Mouse (Mus musculus) brain, adult 2 months (tissue): ENCODE data around the gene Plekhb1.
A peak's percentile ranks its signal among the peaks of the same experiment; 100 is the strongest.

ENCODE experiments used
- DNase-seq: peaks from one replicate; pipeline ENCODE4 v3.0.0; 2011; ENCODE audit warnings: low read depth, low spot score

Plekhb1 gene

GRCm38 (mm10) chr7:100658093-100658578, 4.1 kb downstream of the Plekhb1 start:
- peak; percentile 76 for DNase-seq

- DNase-seq, result peak; percentile 88
These were observed 5.5 kb downstream of the Plekhb1 start for GRCm38 (mm10) chr7:100656739-100657138.

DNA sequence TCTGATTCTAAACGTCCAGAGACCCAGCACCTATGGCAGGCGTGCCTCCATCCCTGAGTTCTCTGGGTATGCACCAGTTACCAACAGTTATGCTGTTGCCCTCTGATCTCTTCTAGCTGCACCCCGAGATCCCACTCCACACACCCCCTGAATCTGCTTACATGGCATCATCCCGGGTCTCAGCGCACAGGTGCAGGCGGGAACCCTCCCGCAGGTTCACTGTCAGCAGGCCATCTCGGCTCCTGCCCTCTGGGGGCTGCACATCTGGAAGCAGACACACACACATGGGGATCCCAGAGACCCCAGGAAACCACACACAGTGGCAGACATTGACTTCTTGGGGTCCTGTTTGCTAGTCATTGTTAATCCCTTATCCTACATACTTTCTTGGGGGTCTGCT, 7.8 kb downstream of the Plekhb1 start:
- DNase-seq, result no peak

DNA sequence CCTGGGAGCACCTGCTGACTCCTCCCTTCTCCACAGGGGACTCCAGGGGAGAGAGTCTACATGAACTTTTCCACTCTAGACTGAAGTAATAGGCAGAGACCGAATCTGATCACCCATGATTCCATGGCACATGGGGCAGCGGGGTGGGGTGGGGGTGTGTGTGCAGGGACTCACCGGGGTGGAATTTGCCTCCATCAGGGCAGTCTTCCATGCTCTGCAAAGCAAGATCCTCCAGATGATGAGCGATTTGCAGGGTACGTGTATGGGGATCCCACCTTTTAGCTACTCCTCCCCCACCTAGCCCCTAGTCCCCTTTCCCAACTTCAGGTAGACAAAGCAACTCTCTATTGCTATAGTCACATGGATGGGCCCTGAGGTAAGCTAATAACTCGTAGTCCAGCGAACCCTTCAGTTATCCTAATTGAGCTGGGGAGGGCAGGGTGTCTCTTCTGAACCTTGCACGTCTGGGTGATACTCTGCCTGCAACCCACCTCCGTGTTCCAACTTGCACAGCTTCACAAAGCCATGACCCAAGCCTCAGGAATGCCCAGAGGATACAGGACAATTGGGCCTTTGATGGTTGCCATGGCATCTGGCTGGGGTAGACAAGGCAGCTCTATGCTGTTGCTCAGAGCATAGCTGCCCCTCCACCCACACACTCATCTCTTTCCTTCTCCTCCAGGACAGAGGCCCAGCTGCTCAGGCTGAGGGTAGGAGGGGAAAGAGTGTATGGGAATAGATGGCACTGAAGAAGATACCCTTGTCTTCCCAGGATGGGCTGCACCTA, 8.5 kb downstream of the Plekhb1 start:
- DNase-seq, result peak; percentile 93

DNA sequence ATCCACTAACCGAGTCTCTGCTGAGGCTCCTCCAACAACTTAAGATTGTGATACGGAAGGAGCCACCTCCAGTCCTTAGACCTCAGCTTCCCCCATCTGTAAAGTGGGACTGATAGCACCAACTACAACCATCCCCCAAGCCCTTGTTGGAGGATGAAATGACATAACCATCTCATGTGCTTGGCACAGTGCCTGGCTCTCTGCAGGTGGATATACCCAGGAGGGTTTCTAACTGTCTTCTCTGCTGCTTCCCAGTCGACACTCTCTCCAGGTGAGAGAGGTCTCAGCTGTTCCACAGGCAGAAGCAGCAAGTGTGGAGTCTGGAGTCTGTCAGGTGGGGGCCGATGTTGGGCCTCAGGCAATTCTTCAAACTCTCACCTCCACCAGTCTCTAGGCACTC, 11.2 kb downstream of the Plekhb1 start:
- peak; percentile 41 for DNase-seq

DNA sequence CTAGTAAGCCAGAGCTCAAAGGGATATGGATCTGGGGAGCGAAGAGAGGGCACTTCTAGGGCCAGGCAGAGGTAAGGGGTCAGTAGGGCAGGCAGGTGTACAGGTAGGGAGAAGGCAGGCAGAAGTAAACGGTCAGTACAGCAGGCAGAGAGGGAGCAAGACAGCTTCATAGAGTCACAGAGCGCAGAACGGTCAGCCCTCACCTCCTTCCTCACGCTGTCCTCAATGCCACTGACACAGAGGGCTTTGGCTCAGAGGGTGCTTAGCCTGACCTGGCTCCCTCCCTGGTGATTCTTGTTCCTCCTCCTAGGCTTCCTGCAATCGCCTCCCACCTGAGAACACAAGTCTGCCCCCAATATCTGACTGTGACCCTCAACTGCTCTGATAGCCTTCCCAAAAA, 11.8 kb downstream of the Plekhb1 start:
- DNase-seq, result no peak

DNA sequence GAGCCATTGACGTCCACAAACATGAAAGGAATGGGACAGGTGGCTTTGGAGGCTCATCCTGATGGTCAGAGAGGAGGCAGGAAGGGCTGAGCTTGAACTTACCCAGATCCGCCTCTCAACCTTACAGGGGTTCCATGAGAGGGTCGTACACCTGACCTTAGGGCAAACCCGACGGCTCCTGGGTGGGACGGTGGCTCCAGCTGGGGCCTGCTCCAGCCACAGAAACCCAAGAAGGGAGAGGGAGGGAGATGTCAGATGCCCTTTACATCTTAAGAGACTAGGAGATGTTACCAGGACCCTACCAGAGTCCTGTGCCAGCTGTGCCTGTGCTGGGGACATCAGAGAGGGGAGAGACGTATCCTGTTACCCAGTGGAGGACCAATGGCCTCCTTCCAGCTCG, 12.4 kb downstream of the Plekhb1 start:
- no peak for DNase-seq

DNA sequence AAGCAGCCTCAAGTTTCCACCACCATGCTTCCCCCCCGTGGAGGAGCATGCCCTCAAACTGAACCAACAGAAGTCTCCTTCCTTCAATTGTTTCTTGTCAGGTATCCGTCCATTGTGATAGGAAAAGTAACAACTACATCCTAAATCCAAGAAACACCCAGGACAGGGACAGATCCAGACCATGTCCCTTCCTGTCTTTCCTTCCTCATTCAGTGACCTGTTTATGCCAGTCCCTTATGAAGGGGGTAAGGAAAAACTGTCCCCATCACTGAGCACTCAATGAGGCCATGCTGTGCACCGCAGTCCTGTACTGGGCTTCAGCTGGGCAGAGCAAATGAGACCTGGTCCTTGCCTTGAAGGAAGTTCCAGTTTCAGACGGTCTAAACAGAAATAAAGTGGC, 13.1 kb downstream of the Plekhb1 start:
- no peak for DNase-seq

GRCm38 (mm10) chr7:100645147-100645546, 17.1 kb downstream of the Plekhb1 start:
- DNase-seq, result peak; percentile 82

DNA sequence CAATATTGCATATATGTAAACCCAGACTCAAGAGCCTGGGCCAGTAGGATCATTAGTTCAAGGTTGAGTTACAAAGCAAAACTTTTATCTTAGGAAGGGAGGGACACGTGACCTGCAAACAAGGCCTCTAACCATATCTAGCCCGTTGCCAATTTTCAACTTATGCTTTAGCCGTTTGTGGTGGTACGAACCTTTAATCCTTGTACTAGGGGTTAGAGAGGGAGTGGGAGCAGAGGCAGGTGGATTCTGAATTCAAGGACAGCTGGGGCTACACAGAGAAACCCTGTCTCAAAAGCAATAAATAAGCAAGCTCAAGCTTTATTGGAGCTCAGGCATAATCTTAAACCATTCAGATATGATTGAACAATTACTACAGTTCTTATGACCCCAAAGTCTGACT, 19.8 kb downstream of the Plekhb1 start:
- no peak for DNase-seq

- DNase-seq, result peak; percentile 77
These were observed 24.6 kb downstream of the Plekhb1 start for GRCm38 (mm10) chr7:100637657-100638056.

- DNase-seq, result no peak
These were observed 37.7 kb downstream of the Plekhb1 start for GRCm38 (mm10) chr7:100624538-100624937.

GRCm38 (mm10) chr7:100622277-100622676, 39.9 kb downstream of the Plekhb1 start:
- no peak for DNase-seq

DNA sequence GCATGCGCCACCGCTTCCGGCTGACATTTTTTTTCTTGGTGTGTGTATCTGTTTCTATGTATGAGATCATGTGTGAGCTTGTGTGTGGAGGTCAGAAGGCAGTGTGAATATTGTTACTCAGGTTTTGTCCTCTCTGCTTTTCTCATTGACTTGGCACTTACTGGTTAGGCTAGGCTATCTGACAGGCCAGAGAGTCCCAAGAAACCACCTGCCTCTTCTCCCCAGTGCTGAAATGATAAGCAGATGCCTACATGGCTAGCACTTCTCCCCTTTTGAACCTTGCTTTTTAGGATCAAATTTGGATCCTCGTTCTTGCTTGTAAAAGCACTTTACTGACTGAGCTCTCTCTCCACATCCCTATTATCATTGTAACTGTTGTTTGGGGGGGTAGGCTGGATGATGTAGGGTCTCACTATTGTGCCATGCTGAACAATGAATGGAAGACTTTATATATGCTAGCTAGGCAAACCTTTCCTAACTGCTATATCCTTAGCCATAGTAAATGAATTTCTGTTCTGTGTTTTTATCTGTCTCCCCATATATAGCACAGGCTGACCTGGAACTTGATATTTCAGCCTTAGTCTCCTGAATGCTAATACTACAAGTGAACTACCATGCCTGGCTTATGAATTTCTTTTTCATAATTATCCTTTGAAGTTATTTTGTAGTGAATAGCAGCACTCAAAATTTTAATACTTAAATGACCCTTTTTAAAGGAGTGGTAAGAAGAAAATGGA, 45.9 kb downstream of the Plekhb1 start:
- no peak for DNase-seq

- DNase-seq, result no peak
These were observed 53.3 kb downstream of the Plekhb1 start for GRCm38 (mm10) chr7:100608910-100609309.

DNA sequence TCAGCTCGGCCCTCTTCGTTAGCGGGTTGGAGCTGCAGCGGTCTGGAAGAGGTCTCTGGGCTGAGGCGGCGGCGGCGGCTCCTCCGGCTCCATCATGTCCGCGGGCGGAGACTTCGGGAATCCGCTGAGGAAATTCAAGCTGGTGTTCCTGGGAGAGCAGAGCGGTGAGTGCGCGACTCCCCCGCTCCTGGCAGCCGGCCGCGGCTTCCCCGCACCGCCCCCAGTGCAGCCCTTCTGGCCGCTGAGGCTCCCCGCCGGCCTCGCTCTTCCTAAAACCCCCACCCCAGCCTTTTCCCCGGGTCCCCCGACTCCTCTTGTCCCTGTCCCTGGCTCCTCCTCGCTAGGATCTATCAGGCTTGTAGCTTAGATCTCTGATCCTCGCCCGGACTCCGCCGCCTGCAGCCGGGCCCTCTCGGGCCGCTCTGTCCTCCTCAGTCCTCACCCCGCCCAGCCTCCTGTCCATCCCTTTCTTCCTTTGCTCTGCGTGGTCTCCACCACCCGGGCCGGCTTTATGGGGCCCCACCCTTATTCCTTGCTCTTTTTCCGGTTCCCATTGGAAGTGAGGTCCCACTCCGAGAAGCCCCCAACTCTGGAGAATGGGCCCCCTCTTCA, 54.0 kb downstream of the Plekhb1 start, which contains the start of gene Mrpl48:
Gene Mrpl48, minus strand, starts transcription at position 172 of the 612 bp plus-strand sequence.
- DNase-seq, result peak; percentile 77

DNA sequence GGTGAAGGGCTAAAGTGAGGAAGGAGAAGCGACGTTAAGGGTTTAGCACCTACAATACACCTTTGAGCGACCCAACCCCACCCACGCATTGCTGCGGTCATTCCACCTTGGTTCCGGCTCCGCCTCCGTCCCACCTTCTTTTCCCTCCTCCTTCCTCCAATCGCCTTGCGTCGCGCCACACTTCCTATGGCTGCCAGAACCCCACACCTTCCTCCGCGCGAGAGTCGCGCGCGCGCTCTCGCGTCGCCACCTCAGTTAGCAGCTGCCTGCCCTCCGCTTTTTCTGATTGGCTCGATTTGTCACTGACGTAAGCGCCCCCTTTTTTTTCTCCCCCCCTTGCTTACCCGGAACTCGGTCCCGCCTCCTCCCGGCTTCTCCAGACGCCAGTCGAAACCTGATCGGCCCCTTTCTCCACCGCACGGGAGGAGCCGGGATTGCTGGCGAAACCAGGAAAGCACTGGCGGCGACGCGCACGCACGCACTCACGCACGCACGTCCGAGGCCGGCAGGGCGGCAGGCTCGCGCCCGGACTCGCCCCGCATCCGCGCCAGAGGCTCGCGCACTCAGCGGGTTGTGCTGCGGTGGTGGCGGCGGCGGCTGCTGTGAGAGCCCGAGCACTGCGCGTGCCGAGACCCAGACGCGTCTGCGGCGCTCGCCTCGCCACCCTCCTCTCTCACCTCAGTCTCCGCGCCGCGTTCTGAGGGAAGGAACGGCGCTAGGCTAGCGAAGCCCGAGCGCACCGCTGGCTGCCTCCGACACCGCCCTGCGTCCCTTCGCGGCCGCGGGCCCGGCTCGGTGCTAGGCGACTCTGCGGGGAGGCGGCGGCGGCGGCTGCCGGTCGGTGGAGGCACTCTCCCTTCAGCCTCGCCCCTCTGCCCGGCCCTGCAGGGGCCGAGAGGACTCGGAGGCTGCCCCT, 54.7 kb downstream of the Plekhb1 start, which contains the start of gene Rab6a:
Gene Rab6a, plus strand, starts transcription at position 197 of the 916 bp plus-strand sequence.
- DNase-seq, result peak; percentile 100

DNA sequence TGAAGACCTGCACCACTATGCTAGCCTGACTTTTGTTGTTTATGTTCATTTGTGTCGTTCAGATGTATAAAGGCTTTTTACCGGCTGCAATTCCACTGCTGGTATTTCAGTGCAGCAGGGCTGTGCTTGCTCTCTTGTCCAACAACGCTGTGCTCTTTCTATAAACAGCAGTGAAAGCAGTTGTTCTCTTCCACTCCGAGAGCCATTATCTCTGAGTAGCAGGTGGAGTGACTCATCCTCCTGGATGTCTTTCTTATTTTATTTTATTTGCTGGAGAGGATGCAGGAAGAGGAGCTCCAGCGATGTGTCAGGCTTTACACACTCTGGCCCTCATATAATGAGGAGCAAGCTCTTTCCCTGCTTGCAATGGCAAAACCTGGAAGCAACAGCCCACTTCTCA, 62.0 kb downstream of the Plekhb1 start:
- DNase-seq, result peak; percentile 84

- DNase-seq, result no peak
These were observed 68.9 kb downstream of the Plekhb1 start for GRCm38 (mm10) chr7:100593349-100593748.
